Mouse (Mus musculus) splenic B cell, adult 2 months (primary cell): ENCODE measurements around the gene Riok1.

Experiments
- DNase-seq: peaks from one replicate; pipeline ENCODE4 v3.0.0-alpha.2; 2011; ENCODE audit warnings: low read depth, low spot score
- H3K27me3 ChIP-seq: 2 replicates; pipeline ENCODE4 v1.6.1; 2012; ENCODE audit warnings: mild to moderate bottlenecking, low read length, moderate library complexity, mixed read lengths; ENCODE audit not compliant: control insufficient read depth, poor library complexity, insufficient read depth, severe bottlenecking
- H3K36me3 ChIP-seq: 2 replicates; pipeline ENCODE4 v1.6.1; 2012; ENCODE audit warnings: mild to moderate bottlenecking, low read length, moderate library complexity, mixed read lengths; ENCODE audit not compliant: control insufficient read depth, poor library complexity, insufficient read depth, severe bottlenecking

The Riok1 gene

DNA sequence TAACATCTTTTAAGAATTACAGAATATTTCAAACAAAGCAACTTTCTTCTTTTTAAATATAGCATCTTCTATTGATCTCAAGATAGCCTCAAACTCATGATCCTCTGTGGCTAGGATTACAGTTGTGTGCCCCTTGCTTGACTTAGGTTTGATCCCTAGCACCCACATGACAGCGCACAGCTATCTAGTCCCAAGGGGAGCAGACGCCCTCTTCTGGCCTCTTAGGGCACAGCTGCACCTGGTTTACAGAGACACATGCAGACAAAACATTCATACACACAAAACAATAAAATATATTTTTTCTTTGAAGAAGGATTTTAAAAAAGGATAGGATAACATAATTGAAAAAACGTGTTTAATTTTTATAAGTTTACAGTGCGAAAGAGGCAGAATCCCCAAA is 10.9 kb upstream of the Riok1 start:
- DNase-seq, result peak; percentile 59
- H3K27me3 ChIP-seq, result no peaks in the 10 kb centered on the region

DNA sequence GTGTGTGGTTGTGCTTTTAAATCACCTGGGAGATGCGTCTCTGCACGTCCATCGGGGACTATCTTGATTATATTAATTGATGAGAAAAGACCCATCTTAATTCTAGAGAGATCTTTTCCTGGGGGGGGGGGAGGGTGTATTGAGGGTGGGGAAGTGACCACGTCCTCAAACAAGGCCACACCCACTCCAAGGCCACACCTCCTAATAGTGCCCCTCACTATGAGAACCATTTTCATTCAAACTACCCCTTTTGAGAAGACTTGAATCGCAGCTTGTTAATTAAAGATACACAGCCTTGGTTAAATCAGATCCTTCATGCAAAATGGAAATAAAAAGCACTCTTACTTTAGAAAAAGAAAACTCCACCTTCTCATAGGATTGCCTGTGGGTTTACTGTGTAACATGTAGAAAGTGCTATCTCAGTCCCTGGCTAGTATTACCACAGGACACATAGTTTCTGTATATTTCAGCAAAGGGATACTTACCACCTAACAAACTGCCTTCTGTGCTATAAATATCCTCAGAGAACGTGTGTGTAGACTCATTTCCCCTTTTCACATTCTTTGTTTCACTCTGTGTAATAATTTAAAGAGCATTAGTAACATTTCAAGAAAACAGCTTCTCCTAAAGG is 9.1 kb upstream of the Riok1 start:
- no peaks in the 10 kb centered on the region for H3K36me3 ChIP-seq
- H3K27me3 ChIP-seq, result no peaks in the 10 kb centered on the region
- peak; percentile 73 for DNase-seq

More for the DNA sequence above, 10.9 kb upstream of the Riok1 start:
- H3K36me3 ChIP-seq, result no peaks in the 10 kb centered on the region

DNA sequence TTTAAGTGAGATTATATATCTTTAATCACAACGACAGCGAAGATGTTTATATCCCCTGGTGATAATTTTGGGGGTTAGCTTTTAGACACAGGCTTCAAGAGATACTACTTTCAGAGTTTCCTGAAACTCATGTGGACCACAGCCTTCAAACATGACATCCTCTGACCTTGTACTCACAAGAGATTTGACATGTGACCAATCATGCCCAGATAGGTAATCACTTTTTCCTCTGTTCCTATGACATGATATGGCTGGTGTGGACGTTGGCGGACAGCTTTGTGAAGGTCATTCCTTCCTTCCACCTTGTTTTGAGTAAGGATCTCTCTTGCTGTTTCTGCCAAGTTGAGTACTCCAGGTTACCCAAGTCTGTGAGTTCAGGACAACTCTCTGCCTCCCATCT is 8.4 kb upstream of the Riok1 start:
- peak; percentile 63 for DNase-seq

DNA sequence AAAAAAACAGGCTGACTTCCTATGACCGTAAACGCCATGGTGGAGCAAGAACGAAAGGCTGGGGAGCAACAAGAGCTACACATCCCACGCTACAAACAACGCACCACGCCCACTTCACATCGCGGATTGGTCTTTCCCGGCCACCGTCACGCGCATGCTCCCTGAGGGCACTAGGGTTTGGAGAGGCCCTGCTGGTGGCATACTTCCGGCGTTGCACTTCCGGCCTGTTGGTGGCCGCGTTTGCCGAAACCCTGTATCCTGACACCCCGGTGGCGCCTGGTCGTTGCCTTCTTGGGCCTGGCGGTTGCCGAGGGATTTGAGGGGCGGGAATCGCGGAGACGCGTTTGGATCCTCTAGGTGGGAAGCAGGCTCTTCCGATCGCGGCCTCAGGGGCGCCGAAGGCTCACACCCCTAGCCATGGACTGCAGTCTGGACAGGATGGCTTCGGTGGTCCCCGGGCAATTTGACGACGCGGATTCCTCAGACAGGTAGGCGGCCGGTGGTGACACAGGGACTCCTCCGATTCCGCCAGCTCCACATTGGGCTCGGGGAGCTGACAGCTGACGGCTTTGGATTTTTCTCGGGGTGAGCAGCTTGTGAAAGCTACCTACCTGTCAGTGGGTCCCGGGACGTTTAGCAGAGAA is 371 bp downstream of the Riok1 start, which contains the start of gene Cage1:
Gene Cage1, minus strand, starts transcription at position 26 of the 644 bp plus-strand sequence.
- peak; percentile 98 for DNase-seq
- Histone ChIP-seq H3K36me3 (peaks cover 4% of the 10 kb centered on the region), H3K27me3 (no peaks in the 10 kb centered on the region)

More for the DNA sequence above, 8.4 kb upstream of the Riok1 start:
- Histone ChIP-seq H3K36me3 (no peaks in the 10 kb centered on the region), H3K27me3 (no peaks in the 10 kb centered on the region)

DNA sequence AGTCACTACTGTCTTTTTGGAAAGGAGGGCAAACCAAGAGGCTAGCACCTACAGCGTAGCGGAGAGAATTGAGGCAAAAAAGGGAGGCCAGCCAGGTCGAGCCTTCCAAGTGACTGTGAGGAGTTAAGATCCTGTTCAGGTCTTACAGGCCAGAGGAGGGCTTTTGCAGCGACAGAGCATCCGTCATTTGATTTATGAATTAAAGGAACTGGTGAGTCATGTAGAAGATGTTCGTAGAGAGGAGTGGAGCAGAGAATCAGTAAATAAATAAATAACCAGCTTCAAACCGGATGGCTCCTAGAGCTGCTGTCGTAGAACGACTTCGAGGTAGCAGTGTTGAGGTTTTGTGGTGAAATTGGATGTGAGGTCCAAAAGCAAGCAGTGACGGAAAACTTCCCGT is 1.0 kb downstream of the Riok1 start:
- DNase-seq, result peak; percentile 37
- Histone ChIP-seq H3K27me3 (no peaks in the 10 kb centered on the region), H3K36me3 (peaks cover 6% of the 10 kb centered on the region)

DNA sequence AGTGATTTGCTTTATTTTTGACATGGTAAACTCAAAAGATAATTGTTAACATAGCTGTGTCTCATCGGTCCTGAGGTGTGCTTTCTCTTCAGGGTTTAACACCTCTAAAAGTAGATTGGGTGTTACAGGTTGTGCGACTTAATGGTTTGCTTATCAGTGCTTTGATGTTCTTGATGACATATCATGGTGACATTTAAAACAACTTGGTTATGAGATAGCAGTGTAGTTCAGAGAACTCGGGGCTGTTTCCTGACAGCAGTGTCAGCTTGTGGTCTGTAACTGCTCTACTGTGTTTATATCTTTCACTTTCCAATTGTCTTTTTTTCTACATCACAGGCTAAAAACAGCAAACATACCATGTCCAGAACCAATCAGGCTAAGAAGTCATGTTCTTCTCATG is 13.1 kb downstream of the Riok1 start:
- Histone ChIP-seq H3K27me3 (no peaks in the 10 kb centered on the region), H3K36me3 (peaks cover 20% of the 10 kb centered on the region; the same call in 1 of the 2 replicates)
- no peak for DNase-seq

DNA sequence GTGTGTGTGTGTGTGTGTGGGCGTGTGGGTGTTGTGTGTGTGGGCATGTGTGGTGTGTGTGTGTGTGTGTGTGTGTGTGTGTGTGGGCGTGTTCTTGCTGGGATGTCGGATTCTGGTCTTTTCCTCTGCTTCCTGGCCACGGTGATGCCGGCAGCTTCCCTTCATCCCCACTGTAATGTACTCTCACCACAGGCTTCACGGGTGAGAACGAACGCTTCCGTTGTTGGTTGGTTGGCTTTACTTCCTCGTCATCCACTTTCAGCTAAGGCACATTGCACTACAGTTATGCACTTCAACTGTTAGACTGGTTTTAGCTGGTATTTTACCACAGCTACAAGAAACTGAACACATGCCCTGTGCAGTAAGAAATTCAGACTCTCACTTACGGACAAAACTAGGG is 25.9 kb downstream of the Riok1 start:
- DNase-seq, result peak; percentile 49
- Histone ChIP-seq H3K27me3 (no peaks in the 10 kb centered on the region; the same call in 1 of the 2 replicates), H3K36me3 (peaks cover 18% of the 10 kb centered on the region)

DNA sequence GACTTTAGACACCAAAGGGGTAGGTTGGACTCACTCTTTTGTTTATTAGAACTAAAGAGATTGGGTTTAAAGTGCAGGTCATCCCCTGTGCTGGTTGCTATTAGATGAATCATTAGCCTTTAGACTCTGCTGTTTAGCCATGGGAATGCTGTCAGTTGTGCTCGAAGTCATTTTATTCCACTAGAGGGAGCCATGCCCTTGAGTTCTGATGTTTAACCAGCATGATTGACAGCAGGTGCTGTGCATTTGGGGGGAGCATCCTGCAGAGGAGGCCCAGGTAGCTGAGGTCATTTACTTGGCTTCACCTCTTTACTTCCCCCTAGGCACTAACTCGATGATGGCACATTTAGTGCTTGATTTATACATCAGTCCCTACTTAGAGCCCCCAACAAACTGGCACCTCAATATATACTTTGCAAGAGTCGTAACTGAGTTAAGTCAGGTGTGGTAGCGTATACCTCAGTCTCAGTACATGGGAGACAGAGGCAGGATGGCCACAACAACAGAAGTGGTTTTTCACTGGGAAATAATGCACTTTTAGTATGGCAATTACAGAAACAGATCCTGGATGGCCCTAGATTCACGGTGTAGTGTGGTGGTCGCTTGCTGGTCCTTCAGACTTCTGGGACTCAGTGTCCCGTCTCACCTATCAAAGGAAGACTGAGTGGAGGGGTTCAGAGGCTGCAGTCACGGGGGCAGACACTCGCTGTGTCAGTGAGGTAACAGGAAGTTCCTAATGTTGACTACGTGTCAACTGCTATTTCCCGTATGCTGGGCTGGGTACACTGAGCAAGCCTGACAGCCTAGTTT is 28.3 kb downstream of the Riok1 start:
- no peaks in the 10 kb centered on the region; the same call in 1 of the 2 replicates for H3K27me3 ChIP-seq
- peak; percentile 82 for DNase-seq
- peaks cover 6% of the 10 kb centered on the region for H3K36me3 ChIP-seq

DNA sequence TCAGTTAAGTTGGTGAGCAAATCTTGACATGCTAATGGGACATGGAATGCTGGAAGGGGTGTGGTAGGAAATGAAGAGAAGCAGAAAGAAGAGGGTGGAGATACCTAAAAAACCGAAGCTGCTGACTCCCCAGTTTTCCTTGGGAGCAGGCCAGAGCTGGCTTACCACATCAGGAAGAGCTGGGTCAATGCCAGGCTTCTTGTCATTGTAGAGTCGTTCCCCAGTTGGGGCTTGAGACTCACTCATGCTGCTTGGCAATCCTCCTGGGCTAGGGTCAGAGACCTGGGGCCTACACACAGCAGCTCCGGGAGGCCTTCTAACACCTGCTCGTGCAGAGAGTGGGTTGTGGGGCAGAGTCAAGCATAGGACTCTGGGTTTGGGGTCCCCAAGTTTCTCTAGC is 34.1 kb downstream of the Riok1 start:
- no peak for DNase-seq
- no peaks in the 10 kb centered on the region for H3K36me3 ChIP-seq
- H3K27me3 ChIP-seq, result no peaks in the 10 kb centered on the region; the same call in 1 of the 2 replicates

DNA sequence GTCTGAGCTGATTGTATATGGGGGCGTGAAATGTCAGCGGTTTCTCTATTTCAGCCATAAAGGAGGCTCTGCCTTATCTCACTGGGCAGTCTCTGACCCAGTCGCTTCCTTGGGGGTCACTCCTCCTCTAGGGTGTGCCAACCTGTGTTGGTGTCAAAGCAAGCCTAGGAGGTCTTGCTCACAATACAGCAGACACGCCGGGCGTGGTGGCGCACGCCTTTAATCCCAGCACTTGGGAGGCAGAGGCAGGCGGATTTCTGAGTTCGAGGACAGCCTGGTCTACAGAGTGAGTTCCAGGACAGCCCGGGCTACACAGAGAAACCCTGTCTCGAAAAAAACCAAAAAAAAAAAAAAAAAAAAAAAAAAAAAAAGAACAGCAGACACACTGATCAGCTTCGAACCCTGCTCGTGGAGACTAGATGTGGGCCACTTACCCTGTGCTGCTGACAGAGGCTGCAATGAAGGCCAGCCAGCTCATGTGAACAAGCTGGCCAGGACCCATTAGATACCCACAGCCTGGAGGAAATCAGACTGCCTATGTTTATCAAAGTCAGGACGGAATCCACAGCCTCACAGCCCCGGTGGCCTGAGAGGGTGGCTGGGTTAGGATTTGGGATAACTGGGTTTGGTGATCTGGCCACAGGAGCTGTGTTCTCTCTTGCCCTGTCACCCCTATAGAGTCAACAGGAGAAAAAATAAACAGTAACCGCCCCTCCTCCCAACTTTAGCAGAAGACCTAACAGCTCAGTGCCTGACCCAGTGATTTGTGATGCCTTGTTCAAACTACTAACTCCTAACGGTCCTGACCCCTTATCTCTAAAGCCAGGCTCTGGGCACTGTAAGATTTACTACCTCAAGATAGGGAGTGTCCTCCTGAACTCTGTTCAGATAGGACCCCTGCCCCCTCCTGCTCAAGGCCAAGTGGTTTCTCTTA is 36.8 kb downstream of the Riok1 start:
- no peaks in the 10 kb centered on the region for H3K36me3 ChIP-seq

DNA sequence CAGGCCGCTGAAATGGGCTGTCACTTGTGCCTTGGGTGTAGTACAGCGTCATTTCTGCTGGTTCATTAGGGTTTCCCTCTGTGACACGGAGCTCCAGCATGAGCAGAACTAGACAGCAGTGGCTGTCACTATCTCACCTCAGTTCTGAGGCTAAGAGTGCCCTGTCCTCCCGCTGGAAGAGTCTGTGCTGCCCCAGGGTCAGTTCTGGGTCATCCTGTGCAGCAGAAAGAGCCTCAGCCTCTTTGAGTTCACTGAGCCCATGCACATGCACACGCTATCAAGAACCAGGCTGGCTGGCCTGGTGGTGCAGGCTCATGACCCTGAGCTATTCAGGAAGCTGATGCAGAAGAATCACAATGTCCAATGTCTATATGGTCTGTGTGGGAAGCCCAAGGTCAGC is 37.6 kb downstream of the Riok1 start:
- Histone ChIP-seq H3K27me3 (no peaks in the 10 kb centered on the region; the same call in 1 of the 2 replicates), H3K36me3 (no peaks in the 10 kb centered on the region)
- no peak for DNase-seq

More for the DNA sequence above, 36.8 kb downstream of the Riok1 start:
- H3K27me3 ChIP-seq, result no peaks in the 10 kb centered on the region; the same call in 1 of the 2 replicates
- no peak for DNase-seq

DNA sequence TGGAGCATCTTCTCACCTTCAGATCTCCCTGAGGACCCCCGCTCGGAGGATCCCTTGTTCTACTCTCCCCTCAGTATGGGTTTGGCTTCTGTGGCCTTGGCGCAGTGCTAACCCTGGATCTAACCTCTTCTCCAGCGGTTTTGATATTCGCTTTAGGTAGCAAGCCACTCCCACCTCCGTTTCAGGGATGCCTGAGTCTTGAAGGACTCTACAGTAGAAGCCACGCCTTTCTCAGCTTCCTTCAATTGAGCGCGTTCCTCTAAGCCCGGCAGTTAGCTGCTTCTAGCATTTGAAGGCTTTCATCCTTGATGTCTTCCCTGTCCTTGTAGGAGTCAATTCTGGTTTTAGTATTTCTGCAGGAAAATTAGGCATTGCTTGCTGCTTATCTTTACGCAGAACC is 40.3 kb downstream of the Riok1 start:
- Histone ChIP-seq H3K27me3 (no peaks in the 10 kb centered on the region; the same call in 1 of the 2 replicates), H3K36me3 (no peaks in the 10 kb centered on the region)
- DNase-seq, result peak; percentile 15

DNA sequence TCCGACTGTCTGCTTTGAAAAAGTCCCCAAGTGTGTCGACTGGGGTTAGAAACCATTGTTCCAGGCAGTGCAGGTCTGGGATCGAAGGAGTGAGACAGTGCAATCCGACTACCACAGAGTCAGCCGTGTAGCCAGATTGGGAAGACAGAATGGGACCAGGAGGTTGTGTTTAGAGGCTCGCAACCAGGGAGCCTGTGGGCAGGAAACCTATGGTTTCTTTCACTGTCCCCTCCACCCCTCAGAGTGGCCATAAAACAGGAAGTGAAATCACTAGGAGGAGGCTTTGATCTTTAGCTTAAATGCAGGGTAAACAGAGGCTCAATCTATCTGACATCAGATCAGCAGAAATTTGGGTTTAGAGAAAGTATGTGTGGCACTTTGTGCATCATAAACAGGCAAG is 42.0 kb downstream of the Riok1 start:
- Histone ChIP-seq H3K36me3 (no peaks in the 10 kb centered on the region), H3K27me3 (no peaks in the 10 kb centered on the region; the same call in 1 of the 2 replicates)
- DNase-seq, result peak; percentile 35

DNA sequence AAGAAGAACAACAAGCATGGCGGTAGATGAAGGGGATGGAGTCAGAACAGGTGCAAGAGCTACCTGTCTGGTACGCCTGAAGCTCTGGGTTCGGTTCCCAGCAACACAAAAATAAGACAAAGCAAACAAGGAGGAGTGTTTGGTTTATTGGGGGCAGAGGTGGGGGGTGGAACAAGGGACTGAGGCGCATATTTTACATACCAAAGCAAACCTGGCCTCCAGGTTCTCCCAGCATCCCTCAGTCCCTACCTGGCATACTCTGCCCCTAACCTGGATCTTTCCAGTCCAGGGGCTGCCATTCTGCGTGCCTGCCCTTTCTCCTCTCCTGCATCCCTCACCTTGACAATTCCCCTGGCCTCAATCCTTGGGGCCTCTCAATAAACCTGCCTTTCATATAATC is 42.6 kb downstream of the Riok1 start:
- H3K27me3 ChIP-seq, result no peaks in the 10 kb centered on the region; the same call in 1 of the 2 replicates
- no peak for DNase-seq

More for the DNA sequence above, 42.6 kb downstream of the Riok1 start:
- no peaks in the 10 kb centered on the region for H3K36me3 ChIP-seq
